Mouse (Mus musculus) megakaryocyte-erythroid progenitor cell, adult 5-6 weeks (primary cell): ENCODE measurements around the gene Rsph1. TPM values are rescaled to one million over a fixed set of nuclear protein-coding genes. Genes with fewer than 3 reads are reported as not detected.
A peak's percentile ranks its signal among the peaks of the same experiment; 100 is the strongest.

ENCODE experiments used
- ATAC-seq: replicated peaks from 2 replicates; pipeline ENCODE4 v1.8.0; 2016; ENCODE audit warnings: mild to moderate bottlenecking, inconsistent platforms; ENCODE audit not compliant: severe bottlenecking, poor library complexity, low FRiP score, low TSS enrichment
- total RNA-seq, 2 experiments: library from RNA; stranded (forward) in 1 of 2; stranded (reverse) in 1 of 2; fragments of 200-1000, 215-1000 nt in 1 of 2; fragments of >200 nt in 1 of 2; fragmentation: Nextera tagmentation in 1 of 2; gene quantifications; 2 replicates each; pipeline ENCODE4 v1.2.3; 2014 to 2017

Gene Rsph1
- total RNA-seq (2014; fragmentation: Nextera tagmentation) (6.8 TPM in 1 of 2 replicates, not detected in the other), total RNA-seq (2017) (0.95 TPM in 1 of 2 replicates, not detected in the other)

DNA sequence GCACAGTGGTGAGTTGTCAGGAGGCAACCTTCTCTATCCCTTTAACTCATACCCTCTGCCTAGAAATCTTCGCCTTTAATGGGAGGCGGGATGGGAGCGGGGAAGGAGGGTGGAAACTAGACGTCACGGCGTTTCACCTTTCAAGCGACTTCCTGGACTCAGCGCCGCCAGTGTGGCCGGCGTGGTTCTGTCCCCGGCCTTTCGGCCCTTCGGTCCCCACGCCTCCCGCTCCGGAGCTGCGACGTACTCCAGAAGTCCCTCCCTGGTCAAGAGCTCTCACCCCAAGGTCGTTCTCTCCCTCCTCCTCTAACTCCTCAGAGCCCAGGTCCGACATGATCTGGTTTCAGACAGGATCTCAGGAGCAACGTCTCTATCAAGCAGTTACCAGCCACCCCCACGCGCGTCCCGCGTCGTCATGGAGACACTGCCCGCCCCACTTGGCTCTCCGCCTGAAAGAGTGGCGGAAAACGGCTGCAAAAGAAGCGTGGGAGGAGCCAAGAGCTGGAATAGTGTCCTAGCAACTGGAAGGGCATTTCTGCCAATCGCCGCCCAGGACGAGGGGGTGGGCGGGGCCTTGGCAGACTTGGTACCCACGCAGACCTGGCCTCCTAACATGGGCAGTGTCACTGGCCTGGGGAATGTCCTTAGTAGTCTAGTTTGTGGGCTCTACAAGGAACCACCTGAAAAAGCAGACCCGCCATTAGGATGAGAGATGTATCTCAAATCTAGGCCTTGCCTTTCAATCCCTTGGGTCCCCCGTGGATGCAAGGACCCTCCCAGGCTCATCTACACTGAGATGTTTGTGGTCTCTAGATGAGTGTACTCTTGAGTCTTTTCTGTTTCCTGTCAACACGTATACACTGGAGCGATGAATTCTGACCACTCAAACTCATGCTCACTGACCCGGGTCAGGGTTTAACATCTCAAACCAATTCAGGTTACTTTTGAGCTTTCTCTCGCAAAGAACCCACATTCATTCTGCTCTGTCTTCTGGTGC lies at the start of gene Rsph1:
TSS of gene Rsph1 (minus strand) at position 462 of the 997 bp plus-strand sequence.
- peak; percentile 86 for ATAC-seq

GRCm38 (mm10) chr17:31326220-31326852 lies 49.2 kb upstream of the Rsph1 start:
- no peak for ATAC-seq

GRCm38 (mm10) chr17:31325451-31326219 lies 48.5 kb upstream of the Rsph1 start:
- ATAC-seq = peak; percentile 65; the same call in 1 of the 2 replicates

- no peak for ATAC-seq
Measured at GRCm38 (mm10) chr17:31324227-31324626, 47.0 kb upstream of the Rsph1 start.

GRCm38 (mm10) chr17:31323379-31323778 lies 46.2 kb upstream of the Rsph1 start:
- ATAC-seq = no peak

GRCm38 (mm10) chr17:31322446-31322845 lies 45.3 kb upstream of the Rsph1 start:
- no peak for ATAC-seq

- ATAC-seq = no peak
Measured at GRCm38 (mm10) chr17:31321425-31321824, 44.2 kb upstream of the Rsph1 start.

- no peak for ATAC-seq
Measured at GRCm38 (mm10) chr17:31318906-31319767, 42.0 kb upstream of the Rsph1 start.

DNA sequence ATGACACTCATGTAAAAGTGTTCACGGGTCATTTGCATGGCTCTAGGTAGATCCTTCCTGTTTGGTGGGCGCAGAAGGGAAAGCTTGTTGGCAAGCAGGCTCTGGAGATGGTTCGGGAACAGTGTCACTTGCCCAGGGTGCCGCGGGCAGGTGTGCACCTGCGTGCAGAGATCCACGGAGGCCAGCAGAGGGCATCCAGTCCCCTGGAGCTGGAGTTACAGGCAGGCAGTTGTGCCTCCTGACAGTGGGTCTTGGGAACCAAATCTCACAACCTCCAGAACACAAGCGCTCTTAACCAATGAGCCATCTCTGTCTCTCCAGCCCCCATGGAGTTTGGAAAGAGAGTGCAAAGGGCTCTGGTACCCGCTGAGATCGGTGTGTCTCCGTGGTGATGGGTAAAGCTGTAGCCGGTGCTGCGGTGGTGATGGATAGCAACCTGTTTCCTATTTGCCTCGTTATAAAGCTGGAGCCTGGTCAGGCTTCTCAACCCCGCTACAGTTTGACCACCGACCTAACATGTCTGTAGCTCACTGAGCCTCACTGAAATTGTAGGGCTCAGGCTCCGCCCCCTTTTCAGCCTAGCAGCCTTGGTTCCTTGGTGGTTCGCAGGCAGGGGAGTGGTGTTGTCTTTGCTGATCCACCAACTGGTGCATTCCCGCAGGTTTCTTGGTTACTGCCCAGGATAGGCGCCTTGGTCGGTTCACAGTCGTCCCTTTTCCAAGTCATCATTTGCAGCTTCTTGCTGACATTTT lies 40.5 kb upstream of the Rsph1 start:
- no peak for ATAC-seq

- ATAC-seq = 0 out of 2 replicates have a peak, but pooled peaks have one; percentile 35
Measured at GRCm38 (mm10) chr17:31316998-31317397, 39.8 kb upstream of the Rsph1 start.

DNA sequence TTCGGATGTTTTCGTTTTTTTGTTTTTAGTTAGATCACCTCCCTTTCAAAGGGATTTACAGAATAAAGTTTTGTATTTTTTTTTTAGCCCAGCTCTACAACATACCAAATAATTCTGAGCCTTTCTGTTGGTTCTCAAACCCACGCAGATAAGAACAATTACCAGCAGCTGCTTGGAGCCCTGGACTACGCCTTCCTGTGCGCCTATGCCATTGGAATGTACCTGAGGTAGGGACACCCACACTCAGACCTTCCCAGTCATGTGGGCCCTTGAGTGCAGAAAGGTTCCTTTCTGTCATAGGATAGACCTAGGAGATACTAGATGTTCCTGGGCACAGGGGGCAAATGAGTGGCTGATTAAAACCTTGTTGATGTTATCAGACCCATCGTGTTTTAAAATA lies 38.8 kb upstream of the Rsph1 start:
- ATAC-seq = no peak

GRCm38 (mm10) chr17:31315046-31315792 lies 38.0 kb upstream of the Rsph1 start:
- ATAC-seq = no peak

- no peak for ATAC-seq
Measured at GRCm38 (mm10) chr17:31312648-31313047, 35.5 kb upstream of the Rsph1 start.

- ATAC-seq = no peak
Measured at GRCm38 (mm10) chr17:31311047-31311446, 33.9 kb upstream of the Rsph1 start.

- ATAC-seq = no peak
Measured at GRCm38 (mm10) chr17:31309281-31309793, 32.2 kb upstream of the Rsph1 start.

DNA sequence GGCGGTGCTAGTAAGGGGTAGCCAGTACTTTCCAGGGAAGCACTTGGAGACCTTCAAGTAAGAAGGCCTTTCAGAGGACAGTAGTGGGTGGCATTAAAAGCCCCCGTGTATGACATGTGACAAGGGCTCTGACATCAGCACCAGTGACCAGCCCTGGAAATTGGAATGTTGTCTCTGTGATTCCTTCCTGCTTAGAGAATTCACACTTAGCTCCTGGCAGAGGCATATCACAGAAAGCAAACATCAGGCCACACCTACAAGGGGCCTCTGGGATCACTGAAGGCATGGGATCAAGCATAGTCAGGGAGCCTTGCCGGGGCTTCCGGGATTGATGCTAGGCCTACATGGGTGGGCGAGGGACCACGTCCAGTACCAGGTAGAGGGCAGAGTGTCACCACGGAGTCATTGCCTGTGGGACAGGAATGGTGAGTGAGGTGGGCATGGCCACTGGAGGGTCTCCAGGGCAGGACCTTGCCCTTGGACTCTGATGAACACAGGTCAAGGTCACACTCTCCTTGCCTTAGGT lies 31.2 kb upstream of the Rsph1 start:
- no peak for ATAC-seq

- ATAC-seq = no peak
Measured at GRCm38 (mm10) chr17:31307756-31308155, 30.6 kb upstream of the Rsph1 start.
